Mouse (Mus musculus): ENCODE measurements at regions not wholly inside any gene's neighbourhood (a gene's known extent, or its start where the extent isn't known, plus 50 kb on each side); places are given as distances from the start of the nearest gene placed in this dataset.

DNA sequence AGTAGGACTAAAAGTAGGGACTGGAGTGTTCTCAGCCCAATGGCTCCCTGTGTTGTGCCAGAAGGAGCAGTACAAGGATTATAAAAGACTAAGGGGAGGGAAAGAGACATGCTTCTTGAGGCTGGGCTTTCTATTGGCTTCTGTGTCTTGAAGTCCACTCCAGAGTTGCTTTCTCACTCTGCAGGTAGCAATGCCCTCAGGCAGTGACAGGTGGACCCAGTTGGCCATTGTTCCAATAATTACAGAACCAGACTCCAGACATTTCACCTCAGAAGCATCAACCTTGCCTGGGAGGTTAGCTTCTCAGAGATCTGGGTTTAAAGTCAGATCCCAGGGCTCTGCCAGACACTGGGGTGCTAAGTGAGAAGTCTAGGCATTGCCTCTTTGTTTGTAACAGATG lies 136.3 kb upstream of the Tll1 start:
- no peak for DNase-seq (ENCODE audit: low read depth, low spot score)

DNA sequence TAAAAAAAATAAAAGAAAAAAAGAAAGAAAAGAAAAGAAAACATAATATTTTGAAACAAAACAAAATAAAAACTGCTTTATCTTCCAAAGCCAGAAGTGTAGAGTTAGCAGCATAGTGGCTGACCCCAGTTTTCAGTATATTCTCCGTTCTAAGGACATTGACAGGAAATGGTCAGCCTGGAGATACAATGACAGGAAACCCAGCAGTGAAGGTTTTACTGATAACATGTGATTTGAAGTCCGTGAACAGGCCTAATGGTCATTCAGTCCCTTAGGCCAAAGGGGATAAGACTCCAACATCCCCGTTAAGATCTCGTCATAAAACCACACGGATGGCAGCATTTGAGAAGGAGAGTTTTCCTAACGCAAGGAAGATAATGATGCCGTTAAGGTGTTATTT lies 131.3 kb upstream of the Tll1 start:
- no peak for DNase-seq (ENCODE audit: low read depth, low spot score)

DNA sequence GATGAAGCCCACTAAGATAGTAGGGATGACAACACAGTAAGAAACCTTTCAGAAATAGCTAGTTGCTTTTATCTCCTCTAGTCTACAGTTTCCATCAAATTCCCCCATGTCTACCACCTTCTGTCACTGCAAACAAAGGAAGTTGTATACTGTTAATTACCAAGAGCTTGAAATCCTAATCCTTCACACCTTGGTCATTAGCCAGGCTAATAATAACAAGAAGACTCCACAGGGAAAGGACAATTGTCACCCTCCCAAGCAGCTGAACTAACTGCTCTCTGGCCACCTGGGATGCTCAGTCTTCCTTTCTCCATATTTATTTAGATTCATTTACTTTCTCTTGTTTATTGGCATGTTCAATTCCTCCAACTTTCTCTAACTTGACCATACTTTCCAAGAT lies 130.5 kb upstream of the Tll1 start:
- DNase-seq (ENCODE audit: low read depth, low spot score): no peak

DNA sequence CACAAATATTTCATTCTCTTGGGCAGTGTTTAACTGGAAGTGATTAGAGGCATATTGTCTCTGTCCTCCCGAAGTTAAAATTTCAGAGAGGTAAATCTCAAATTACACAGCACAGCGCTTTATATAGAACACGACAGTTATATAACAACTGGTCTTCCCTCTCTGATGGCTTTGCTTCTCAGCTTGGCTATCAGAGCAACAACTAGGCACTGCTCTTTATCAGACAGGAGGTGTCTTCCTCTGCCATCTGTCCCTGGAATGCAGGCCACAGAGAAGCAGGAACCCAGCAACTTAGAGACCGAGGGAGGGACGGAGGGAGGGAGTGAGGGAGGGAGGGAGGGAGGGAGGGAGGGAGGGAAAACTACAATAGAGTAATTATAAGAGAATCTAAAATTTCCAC lies 129.4 kb upstream of the Tll1 start:
- DNase-seq (ENCODE audit: low read depth, low spot score): no peak

DNA sequence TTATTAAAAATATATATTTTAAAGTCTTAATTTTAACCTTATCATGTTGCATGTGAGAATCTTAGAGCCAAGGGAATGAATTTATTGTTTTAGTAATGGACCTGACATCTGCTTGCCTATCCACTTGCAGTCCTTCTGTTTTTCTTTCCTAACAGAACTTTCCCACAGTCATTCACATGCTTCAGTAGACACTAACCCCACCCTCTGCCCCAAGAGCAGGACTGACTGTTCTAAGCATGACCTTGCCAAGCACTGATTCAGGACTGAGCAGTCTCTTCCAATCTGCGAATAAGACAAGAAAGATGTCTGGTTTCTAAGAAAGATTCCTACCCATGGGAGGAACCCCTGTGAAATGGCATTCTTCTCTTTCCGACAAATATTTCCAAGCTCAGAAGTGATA lies 117.9 kb upstream of the Tll1 start:
- DNase-seq (ENCODE audit: low read depth, low spot score): no peak

DNA sequence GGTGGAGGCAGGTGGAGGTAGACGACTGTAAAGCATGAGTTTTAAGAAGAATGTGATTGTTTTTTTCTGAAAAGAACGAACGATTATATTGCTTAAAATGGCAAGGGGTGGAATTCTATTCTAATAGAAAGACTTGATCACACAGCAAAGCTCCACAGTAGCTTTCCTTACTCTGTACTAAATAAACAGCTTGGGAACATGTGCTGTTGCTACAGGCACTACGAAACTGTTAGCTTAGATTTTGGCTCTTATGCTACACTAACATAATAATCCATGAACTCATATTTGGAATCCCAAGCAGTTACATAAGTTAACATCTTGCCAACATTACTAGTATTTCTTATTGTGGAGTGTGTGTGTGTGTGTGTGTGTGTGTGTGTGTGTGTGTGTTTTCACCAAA lies 114.3 kb upstream of the Tll1 start:
- no peak for DNase-seq (ENCODE audit: low read depth, low spot score)

DNA sequence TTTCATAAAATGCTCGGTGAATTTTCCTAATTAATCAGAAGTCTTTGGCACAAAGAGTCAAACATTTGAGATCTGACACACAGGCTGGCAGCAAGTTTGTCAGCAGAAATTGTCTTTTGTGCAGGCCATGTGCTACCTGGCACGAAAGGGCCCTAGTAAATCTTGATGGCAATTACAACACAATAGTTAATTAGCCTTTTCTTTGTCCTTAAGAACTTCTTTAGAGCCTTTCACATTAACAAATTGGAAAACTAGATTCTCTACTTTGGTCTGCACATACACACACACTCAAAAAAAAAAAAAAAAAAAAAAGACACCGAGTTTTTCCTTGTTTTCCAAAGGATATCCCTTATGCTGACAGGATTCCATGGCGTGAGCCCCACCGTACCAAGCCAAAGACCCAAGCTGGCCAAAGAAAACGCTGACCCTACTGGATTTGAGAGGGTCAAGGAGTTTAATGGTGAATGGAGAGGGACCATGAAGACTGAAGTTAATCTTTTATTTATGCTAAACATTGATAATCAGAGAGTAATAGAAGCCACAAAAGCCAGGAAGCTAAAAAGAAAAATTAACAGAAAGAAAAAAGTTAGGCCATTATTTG lies 113.2 kb upstream of the Tll1 start:
- no peak for DNase-seq (ENCODE audit: low read depth, low spot score)

DNA sequence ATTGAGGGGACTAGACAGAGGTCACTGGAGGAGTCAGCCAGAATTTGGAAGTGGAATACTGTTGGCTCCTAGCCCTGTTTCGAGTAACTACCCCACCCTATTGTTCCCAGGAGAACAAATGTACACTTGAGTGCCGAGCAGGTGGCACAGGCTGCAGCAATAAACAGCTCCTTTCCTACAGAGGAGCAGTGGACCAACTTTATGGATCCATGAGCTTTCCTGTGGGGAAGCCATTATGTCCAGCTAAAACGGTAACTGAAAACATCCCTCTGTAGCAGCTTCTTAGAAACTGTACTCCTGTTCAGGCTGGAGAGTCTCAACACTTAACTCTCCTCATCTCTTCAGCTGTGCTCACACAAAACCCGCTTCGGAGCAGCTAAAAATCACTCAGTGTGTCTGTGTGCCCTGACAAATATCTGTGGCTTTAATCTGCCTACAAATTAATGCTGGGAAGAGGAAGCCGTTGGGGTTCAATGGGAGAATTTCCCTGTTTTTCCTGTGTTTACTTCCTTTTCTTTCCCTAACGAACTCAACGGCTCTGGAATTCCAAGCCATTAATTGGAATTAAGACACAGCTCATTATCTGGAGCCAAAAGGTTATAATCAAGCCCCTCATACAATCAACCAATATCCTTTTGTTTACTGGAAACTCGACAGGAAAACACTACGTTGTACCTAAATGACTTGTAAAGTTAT lies 112.6 kb upstream of the Tll1 start:
- DNase-seq (ENCODE audit: low read depth, low spot score): no peak

DNA sequence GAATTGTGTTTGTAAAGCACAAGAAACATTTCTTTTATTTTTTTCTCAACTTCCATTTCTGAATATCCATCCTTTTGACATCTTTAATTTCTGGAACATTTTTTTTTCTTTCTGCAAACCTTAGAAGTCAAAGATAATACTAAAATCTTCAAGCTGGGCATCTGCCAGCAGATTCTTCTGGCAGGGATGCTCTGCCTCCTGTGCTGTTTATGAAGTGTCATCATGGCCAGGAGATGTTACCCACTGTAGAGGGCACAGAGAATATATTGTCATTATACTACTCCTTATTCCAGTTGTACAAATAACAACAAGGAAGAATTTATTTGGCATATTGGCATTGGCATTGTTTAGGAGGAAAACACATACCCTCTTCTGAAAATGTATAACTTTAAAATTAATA lies 111.7 kb upstream of the Tll1 start:
- no peak for DNase-seq (ENCODE audit: low read depth, low spot score)

DNA sequence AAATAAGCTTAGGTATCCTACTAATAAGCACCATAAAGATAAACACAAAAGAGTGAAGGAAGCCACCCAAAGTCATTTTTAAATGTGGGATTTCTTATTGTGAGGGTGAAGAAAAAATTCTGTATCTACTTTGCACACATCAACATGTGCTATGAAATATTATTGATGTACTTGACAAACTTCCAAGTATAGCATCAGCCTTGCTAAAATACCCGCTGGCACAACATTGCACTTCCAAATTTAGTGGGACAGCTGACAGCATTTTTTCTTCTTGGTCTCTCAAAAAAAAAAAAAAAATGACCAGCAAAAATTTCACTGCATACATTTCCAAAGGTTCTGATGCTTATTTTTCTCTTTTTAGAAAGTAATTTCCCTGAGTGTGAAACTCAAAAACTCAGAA lies 101.9 kb upstream of the Tll1 start:
- DNase-seq (ENCODE audit: low read depth, low spot score): no peak

DNA sequence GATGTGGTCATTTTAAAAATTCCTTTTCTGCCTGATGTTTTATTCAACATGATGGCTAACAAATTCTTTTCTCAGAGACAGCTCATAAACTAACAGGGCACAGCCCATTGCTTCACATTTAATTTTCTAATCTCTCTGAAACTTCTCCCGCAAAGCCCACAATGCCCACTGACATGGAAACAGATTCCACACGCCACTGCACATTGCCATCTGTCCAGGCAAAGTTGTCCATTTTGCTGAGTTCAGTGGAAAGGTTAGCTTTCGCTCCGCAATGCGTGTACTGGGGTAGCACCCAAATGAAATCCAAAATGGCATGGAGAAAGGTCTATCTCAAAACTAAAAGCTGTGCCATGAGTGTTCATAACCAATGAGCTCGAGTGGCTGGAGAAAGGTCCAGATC lies 76.7 kb upstream of the Tll1 start:
- DNase-seq (ENCODE audit: low read depth, low spot score): no peak

DNA sequence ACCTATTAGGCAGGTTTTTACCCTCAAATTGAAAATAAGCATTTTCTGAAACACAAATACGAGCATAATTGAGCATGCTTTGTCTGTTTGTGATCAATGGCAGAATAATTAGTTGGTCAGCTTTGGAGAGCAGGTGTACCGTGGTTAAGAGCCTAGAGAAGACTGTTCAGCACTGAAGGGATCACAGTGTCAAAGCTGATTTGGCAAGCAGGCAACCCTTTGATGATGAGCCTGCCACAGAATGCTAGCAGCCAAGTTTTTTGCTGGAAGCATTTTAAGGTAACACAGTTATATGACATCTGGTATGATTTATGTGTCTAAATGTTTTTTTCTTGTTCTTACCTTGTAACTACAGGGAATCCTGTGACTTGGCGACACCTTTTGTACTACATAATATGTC lies 75.5 kb upstream of the Tll1 start:
- no peak for DNase-seq (ENCODE audit: low read depth, low spot score)

DNA sequence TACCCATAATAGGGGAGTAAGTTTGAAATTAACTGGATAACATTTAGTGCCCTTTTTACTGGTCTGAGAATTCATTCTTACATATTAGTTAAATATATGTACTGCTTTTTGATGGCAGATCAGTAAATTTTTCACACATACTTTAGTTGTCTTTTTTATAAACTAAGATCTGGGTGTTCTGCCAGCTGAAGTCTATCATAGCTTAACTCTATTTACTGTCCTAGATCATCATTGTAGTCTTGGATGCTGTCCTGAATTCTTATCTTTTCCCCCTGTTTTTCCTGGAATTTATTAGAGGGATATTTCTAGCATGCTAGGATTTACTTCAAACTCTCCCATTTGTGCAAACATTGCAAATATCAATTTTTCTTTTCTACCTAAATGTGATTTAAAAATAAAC lies 74.3 kb upstream of the Tll1 start:
- DNase-seq (ENCODE audit: low read depth, low spot score): no peak

DNA sequence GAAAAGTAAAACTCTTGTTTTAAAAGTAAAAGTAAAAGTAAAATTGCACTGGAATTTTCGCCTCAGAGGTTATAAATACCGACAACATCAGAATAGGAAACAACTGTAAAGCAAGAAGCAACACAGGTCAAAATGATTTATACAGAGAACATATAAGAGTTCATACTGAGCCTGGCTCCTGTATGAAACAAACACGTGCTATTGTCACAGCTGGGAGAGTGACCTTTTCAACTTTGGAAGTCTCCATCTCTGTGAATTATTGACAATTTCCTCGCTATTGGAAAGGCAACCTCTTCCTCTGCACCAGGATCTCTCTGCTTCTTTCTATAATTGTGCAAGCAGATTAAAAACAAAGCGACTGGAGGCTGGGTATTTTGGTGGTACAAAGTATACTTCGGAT lies 70.0 kb upstream of the Tll1 start:
- no peak for DNase-seq (ENCODE audit: low read depth, low spot score)

DNA sequence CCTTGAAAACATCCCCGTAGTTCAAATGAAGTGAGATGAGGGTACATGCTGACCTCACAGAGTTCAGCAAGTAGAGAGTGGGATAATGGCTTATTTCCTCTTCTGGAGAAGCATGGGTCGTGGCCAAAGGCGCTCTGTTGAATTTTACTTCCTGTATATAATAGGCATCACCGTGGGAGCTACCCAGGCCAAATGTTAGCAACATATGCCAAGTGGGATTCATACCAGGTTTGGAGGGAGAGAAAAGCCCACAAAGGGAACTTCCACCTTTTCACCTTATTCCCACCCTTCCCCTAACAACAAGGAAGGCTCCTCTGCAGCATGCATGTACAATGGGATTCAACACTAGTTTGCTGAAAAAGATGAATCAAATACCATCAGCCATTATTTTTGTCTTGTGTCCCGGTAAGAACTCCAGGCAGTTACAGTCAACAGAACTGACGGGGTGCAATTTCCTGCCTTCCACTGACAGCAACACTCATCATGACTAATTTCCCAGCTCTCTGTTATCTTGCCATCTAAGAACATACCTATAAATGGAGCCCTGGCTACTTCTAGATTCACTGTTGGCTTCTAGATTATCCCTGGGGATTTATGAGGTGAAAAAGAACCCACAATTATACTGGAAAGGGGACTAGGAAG lies 59.4 kb upstream of the Tll1 start:
- DNase-seq (ENCODE audit: low read depth, low spot score): no peak

Measured in R1 (cell line).